Mouse (Mus musculus) neural tube, embryonic 12.5 days (tissue): ENCODE data around the gene Kcnd1. TPM values are rescaled to one million over a fixed set of nuclear protein-coding genes. Genes with fewer than 3 reads are reported as not detected.

Experiments
- ATAC-seq: fragments of 200-750 bp; cut with Nextera tagmentation; 2 replicates; pipeline ENCODE4 v1.8.0; 2017; ENCODE audit warnings: low read depth, mild to moderate bottlenecking, moderate TSS enrichment, moderate library complexity; ENCODE audit not compliant: low FRiP score
- H3K27ac ChIP-seq: fragments of 300-500 bp; sonication (generic); 2 replicates; pipeline ENCODE4 v1.5.1; 2016
- H3K27me3 ChIP-seq: fragments of 300-500 bp; sonication (generic); replicated peaks from 2 replicates; pipeline ENCODE4 v1.6.1; 2016; ENCODE audit warnings: mild to moderate bottlenecking
- H3K36me3 ChIP-seq: fragments of 300-500 bp; sonication (generic); 2 replicates; pipeline ENCODE4 v1.6.1; 2016; ENCODE audit warnings: mild to moderate bottlenecking
- H3K4me1 ChIP-seq: fragments of 300-500 bp; sonication (generic); 2 replicates; pipeline ENCODE4 v1.6.1; 2016
- H3K4me2 ChIP-seq: fragments of 300-500 bp; sonication (generic); replicated peaks from 2 replicates; pipeline ENCODE4 v1.6.1; 2016; ENCODE audit warnings: mild to moderate bottlenecking
- H3K4me3 ChIP-seq: fragments of 300-500 bp; sonication (generic); 2 replicates; pipeline ENCODE4 v1.5.1; 2016
- H3K9ac ChIP-seq: fragments of 300-500 bp; sonication (generic); 2 replicates; pipeline ENCODE4 v1.6.1; 2016; ENCODE audit warnings: mild to moderate bottlenecking
- H3K9me3 ChIP-seq: fragments of 300-500 bp; sonication (generic); 2 replicates; pipeline ENCODE4 v1.6.1; 2016; ENCODE audit warnings: mild to moderate bottlenecking
- WGBS: fragments of 180-500 bp; shearing (Covaris S2); methylation state at CpG from one replicate; pipeline ENCODE4 v1.1.7; 2016; 5-methylcytosine and 5-hydroxymethylcytosine counted together
- microRNA counts: library from miRNA; unstranded; fragments of <30 nt; microRNA quantifications from one replicate; lab custom pipeline; 2017
- microRNA-seq: library from miRNA; unstranded; fragments of <30 nt; microRNA quantifications from one replicate; pipeline ENCODE4, GENCODE M21; 2017
- polyA plus RNA-seq: library from polyadenylated mRNA; unstranded; fragments of >200 nt; fragmentation: Nextera tagmentation; extraction: Ambion mirVana; gene quantifications from 2 replicates; pipeline ENCODE4 v1.2.1, GENCODE M21; 2016

The Kcnd1 gene
- polyA plus RNA-seq, 1 experiment from 2014 or later, result 2.3 TPM

- no peak overlapping the region for H3K27ac ChIP-seq
- WGBS, result 79% methylated on average over 2 of the region's 2 CpGs
- ATAC-seq, result no peak
- H3K9ac ChIP-seq, result no peak overlapping the region
- H3K27me3 ChIP-seq, result no peaks in the 10 kb centered on the region
- no peaks in the 10 kb centered on the region for H3K4me1 ChIP-seq
- no peak overlapping the region for H3K4me2 ChIP-seq
- no peaks in the 10 kb centered on the region for H3K9me3 ChIP-seq
- no peak overlapping the region for H3K4me3 ChIP-seq
- H3K36me3 ChIP-seq, result peaks cover 9% of the 10 kb centered on the region
Observed at GRCm38 (mm10) chrX:7865343-7865742, 43.3 kb downstream of the Kcnd1 start.

DNA sequence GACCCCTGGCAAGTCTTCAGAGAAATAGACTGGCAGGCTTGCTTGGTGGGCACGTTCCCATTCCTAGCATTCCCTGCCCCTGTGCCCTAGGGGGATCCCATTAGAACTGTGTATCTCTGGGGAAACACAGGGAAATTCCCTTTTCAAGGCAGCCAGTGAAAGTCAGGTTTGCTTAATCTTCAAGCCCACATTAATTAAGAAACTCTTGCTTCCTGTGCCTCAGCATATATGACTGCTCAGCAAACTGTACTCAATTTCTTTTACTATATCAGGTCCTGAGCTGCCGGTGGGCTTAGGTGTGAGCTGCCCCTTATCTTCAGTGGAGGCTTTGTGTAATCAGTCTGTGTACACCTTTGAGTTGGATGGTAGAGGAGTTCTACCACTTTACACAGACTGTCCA lies 43.7 kb downstream of the Kcnd1 start:
- H3K4me2 ChIP-seq, result no peak overlapping the region
- ATAC-seq, result no peak
- no peaks in the 10 kb centered on the region for H3K4me1 ChIP-seq
- peaks cover 9% of the 10 kb centered on the region for H3K36me3 ChIP-seq
- H3K4me3 ChIP-seq, result no peak overlapping the region
- H3K27ac ChIP-seq, result no peak overlapping the region
- WGBS, result 73% methylated on average over 2 of the region's 2 CpGs
- no peaks in the 10 kb centered on the region for H3K27me3 ChIP-seq
- no peak overlapping the region for H3K9ac ChIP-seq
- no peaks in the 10 kb centered on the region for H3K9me3 ChIP-seq

DNA sequence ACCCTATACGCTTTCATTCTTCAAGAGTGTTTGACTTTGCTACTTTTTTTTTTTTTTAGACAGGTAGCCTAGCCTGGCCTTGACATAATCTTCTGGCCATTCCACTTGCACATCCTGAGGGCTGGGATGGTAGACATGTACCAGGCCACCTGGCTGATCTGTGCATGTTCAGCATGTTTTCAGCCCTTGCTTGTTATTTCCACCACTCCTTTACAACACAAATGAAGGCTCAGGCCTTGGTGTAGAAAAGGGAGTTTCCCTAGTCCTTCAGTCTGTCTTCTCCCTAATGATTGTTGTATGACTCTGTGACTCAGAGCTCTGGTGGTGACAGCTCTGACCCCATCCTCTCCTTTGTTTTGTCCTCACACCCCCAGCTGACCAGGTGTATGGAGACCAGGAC lies 45.1 kb downstream of the Kcnd1 start:
- Histone ChIP-seq H3K9me3 (no peaks in the 10 kb centered on the region), H3K4me1 (no peaks in the 10 kb centered on the region), H3K36me3 (peaks cover 14% of the 10 kb centered on the region), H3K9ac (no peak overlapping the region), H3K27ac (no peak overlapping the region), H3K4me2 (no peak overlapping the region), H3K4me3 (no peak overlapping the region), H3K27me3 (no peaks in the 10 kb centered on the region)
- WGBS, result 94% methylated on average over 1 of the region's 1 CpGs
- no peak for ATAC-seq

GRCm38 (mm10) chrX:7868506-7868905 lies 46.4 kb downstream of the Kcnd1 start:
- H3K4me1 ChIP-seq, result no peaks in the 10 kb centered on the region
- 48% methylated on average over 2 of the region's 2 CpGs for WGBS

GRCm38 (mm10) chrX:7869826-7870225 lies 47.7 kb downstream of the Kcnd1 start:
- WGBS, result 43% methylated on average over 3 of the region's 3 CpGs
- ATAC-seq, result no peak

More at GRCm38 (mm10) chrX:7868506-7868905, 46.4 kb downstream of the Kcnd1 start:
- Histone ChIP-seq H3K4me2 (no peak overlapping the region), H3K4me3 (no peak overlapping the region), H3K36me3 (peaks cover 18% of the 10 kb centered on the region), H3K27me3 (no peaks in the 10 kb centered on the region), H3K9ac (no peak overlapping the region), H3K9me3 (no peaks in the 10 kb centered on the region), H3K27ac (no peak overlapping the region)
- ATAC-seq, result no peak

GRCm38 (mm10) chrX:7878007-7878419 lies 55.9 kb downstream of the Kcnd1 start, which contains the start of gene Pim2:
Gene Pim2, plus strand, starts transcription at chrX:7878262.
- 15% methylated on average over 38 of the region's 38 CpGs for WGBS
- peak; percentile 89 for ATAC-seq
- Histone ChIP-seq H3K9me3 (no peaks in the 10 kb centered on the region), H3K27me3 (no peaks in the 10 kb centered on the region), H3K4me3 (peak within 1 kb of the TSS; percentile 41), H3K4me1 (0 out of 2 replicates have a peak, but pooled peaks cover 7% of the 10 kb centered on the region), H3K9ac (peak within 1 kb of the TSS; percentile 47; the same call in 1 of the 2 replicates), H3K4me2 (peak within 1 kb of the TSS; percentile 79), H3K27ac (no peak within 1 kb of the TSS), H3K36me3 (peaks cover 11% of the 10 kb centered on the region; the same call in 1 of the 2 replicates)

More at GRCm38 (mm10) chrX:7869826-7870225, 47.7 kb downstream of the Kcnd1 start:
- Histone ChIP-seq H3K27ac (no peak overlapping the region), H3K27me3 (no peaks in the 10 kb centered on the region), H3K4me3 (no peak overlapping the region), H3K4me2 (no peak overlapping the region), H3K4me1 (no peaks in the 10 kb centered on the region), H3K9me3 (no peaks in the 10 kb centered on the region), H3K9ac (no peak overlapping the region), H3K36me3 (peaks cover 25% of the 10 kb centered on the region)

- peak; percentile 22 for ATAC-seq
- H3K4me3 ChIP-seq, result peak overlapping the region; percentile 41
- H3K9me3 ChIP-seq, result no peaks in the 10 kb centered on the region
- 15% methylated on average over 21 of the region's 21 CpGs for WGBS
- peak overlapping the region; percentile 79 for H3K4me2 ChIP-seq
- H3K9ac ChIP-seq, result peak overlapping the region; percentile 47; the same call in 1 of the 2 replicates
- peaks cover 7% of the 10 kb centered on the region; the same call in 1 of the 2 replicates for H3K36me3 ChIP-seq
- H3K27me3 ChIP-seq, result no peaks in the 10 kb centered on the region
- H3K27ac ChIP-seq, result no peak overlapping the region
- 0 out of 2 replicates have a peak, but pooled peaks cover 7% of the 10 kb centered on the region for H3K4me1 ChIP-seq
Observed at GRCm38 (mm10) chrX:7878495-7878894, 56.4 kb downstream of the Kcnd1 start.

DNA sequence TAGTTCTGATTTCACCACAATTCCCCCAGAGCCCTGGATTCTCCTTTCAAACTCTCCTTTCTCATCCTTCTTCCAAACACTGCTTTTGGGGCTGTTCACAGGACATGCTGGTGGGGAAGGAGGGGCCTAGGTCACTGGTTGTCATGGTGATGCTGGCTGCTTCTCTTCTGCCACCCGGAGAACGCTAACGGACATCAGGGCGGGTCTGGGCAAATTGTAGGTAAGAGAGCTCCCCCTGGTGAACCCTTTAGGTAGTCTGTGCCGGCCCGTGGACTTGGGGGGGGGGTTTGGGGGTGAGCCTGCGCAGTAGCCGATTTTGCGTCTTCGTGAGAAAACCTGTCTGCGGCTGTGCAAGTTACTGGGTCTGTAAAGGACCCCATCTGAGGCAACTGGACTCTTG lies 57.7 kb downstream of the Kcnd1 start:
- H3K4me2 ChIP-seq, result peak overlapping the region; percentile 44
- H3K36me3 ChIP-seq, result no peaks in the 10 kb centered on the region
- no peaks in the 10 kb centered on the region; the same call in 1 of the 2 replicates for H3K9me3 ChIP-seq
- H3K9ac ChIP-seq, result no peak overlapping the region
- WGBS, result 17% methylated on average over 11 of the region's 11 CpGs
- ATAC-seq, result peak; percentile 36; the same call in 1 of the 2 replicates
- 0 out of 2 replicates have a peak, but pooled peaks cover 7% of the 10 kb centered on the region for H3K4me1 ChIP-seq
- no peak overlapping the region for H3K27ac ChIP-seq
- H3K4me3 ChIP-seq, result no peak overlapping the region
- H3K27me3 ChIP-seq, result no peaks in the 10 kb centered on the region

DNA sequence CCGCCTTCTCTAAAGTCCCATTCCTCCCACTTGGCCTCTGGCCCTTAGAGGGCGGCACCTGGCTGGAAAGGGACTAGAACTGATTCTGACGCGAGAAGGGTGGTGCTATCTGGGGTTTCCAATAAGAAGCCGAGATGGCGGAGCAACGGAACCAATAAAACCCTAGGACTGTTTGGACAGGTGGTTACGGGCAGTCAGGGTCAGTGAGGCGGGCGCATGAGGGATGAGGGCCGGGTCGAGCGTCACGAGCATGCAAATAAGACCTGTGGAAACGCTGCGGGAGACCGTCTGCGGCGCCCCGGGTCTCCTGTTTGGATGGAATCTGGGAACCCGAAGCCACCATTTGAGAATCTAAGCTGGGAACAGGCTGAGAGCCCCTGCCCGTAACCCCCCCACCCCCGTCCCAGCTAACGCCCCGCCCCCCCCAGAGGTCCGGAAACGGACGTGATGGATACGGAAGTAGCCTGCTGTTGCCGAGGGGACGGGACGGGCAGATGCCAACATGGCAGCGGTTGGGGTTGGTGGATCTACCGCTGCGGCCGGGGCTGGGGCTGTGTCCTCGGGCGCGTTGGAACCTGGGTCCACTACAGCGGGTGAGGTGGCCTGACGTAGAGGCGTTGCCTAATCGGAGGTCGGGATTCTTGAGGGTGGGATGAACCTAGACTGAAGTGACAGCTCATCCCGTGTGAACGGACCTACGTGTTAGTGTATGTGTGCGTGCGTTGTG lies 61.9 kb downstream of the Kcnd1 start, which contains the start of gene Slc35a2:
TSS of gene Slc35a2 (plus strand) at position 188 of the 727 bp plus-strand sequence.
- peak; percentile 83 for ATAC-seq
- WGBS, result 12% methylated on average over 49 of the region's 49 CpGs
- H3K9me3 ChIP-seq, result no peaks in the 10 kb centered on the region; the same call in 1 of the 2 replicates

More for the DNA sequence above, 61.9 kb downstream of the Kcnd1 start, which contains the start of gene Slc35a2:
- Histone ChIP-seq H3K27me3 (no peaks in the 10 kb centered on the region), H3K4me3 (peak within 1 kb of the TSS; percentile 58), H3K36me3 (no peaks in the 10 kb centered on the region), H3K4me2 (peak within 1 kb of the TSS; percentile 64), H3K27ac (no peak within 1 kb of the TSS), H3K4me1 (0 out of 2 replicates have a peak, but pooled peaks cover 3% of the 10 kb centered on the region), H3K9ac (peak within 1 kb of the TSS; percentile 44)

MicroRNAs encoded within 50 kb of the gene (microRNA counts, 519-probe panel; counts per million panel counts)
- 4,223 counts per million, percentile 77 among the panel's probes with 10 or more counts for microRNA mmu-miR-1198 (lab: Ali Mortazavi, UCI)

Small RNAs within 50 kb of the gene (microRNA-seq; reads per million reads assigned to microRNA genes)
- gene Mir1198, result 33.9 reads per million, percentile 37 among the genes with 10 or more reads in this experiment

Other genes with a start within 250 kb of the Kcnd1 start
- 0.06 and 0.09 TPM in 2 replicates for gene Foxp3, start 248.6 kb upstream of the Kcnd1 start, polyA plus RNA-seq
- 4.6 and 5.3 TPM in 2 replicates for gene Ppp1r3f, start 248.0 kb upstream of the Kcnd1 start, polyA plus RNA-seq
- gene Ccdc22, start 216.8 kb upstream of the Kcnd1 start, polyA plus RNA-seq, result 30.2 and 30.6 TPM in 2 replicates
- 0.47 TPM in 1 of 2 replicates, not detected in the other for gene Cacna1f, start 215.2 kb upstream of the Kcnd1 start, polyA plus RNA-seq
- 62.2 and 71.0 TPM in 2 replicates for gene Syp, start 183.8 kb upstream of the Kcnd1 start, polyA plus RNA-seq
- 2.4 and 3.0 TPM in 2 replicates for gene Prickle3, start 165.0 kb upstream of the Kcnd1 start, polyA plus RNA-seq
- 31.2 and 34.6 TPM in 2 replicates for gene Plp2, start 150.9 kb upstream of the Kcnd1 start, polyA plus RNA-seq
- gene Magix, start 141.0 kb upstream of the Kcnd1 start, polyA plus RNA-seq, result 0.09 TPM in 1 of 2 replicates, not detected in the other
- 44.1 and 46.6 TPM in 2 replicates for gene Gpkow, start 125.2 kb upstream of the Kcnd1 start, polyA plus RNA-seq
- gene Wdr45, start 108.0 kb upstream of the Kcnd1 start, polyA plus RNA-seq, result 26.2 and 27.8 TPM in 2 replicates
- not detected in 2 replicates for gene Gm45208, start 100.0 kb upstream of the Kcnd1 start, polyA plus RNA-seq
- gene Praf2, start 93.8 kb upstream of the Kcnd1 start, polyA plus RNA-seq, result 89.2 and 93.6 TPM in 2 replicates
- gene Ccdc120, start 71.4 kb upstream of the Kcnd1 start, polyA plus RNA-seq, result 34.8 and 38.7 TPM in 2 replicates
- 32.9 and 35.5 TPM in 2 replicates for gene Tfe3, start 59.7 kb upstream of the Kcnd1 start, polyA plus RNA-seq
- 73.3 and 81.4 TPM in 2 replicates for gene Gripap1, start 32.5 kb upstream of the Kcnd1 start, polyA plus RNA-seq
- 68.6 and 72.3 TPM in 2 replicates for gene Otud5, start 19.1 kb downstream of the Kcnd1 start, polyA plus RNA-seq
- gene Pim2, start 56.0 kb downstream of the Kcnd1 start, polyA plus RNA-seq, result 9.3 and 12.8 TPM in 2 replicates
- 35.4 and 36.5 TPM in 2 replicates for gene Slc35a2, start 61.7 kb downstream of the Kcnd1 start, polyA plus RNA-seq
- 179 and 180 TPM in 2 replicates for gene Pqbp1, start 77.0 kb downstream of the Kcnd1 start, polyA plus RNA-seq
- 143 and 147 TPM in 2 replicates for gene Timm17b, start 77.1 kb downstream of the Kcnd1 start, polyA plus RNA-seq
- not detected in 2 replicates for gene Gm10491, start 85.5 kb downstream of the Kcnd1 start, polyA plus RNA-seq
- gene Gm10490, start 87.3 kb downstream of the Kcnd1 start, polyA plus RNA-seq, result not detected in 2 replicates
- gene Pcsk1n, start 97.5 kb downstream of the Kcnd1 start, polyA plus RNA-seq, result 137 and 142 TPM in 2 replicates
- not detected in 2 replicates for gene Eras, start 106.3 kb downstream of the Kcnd1 start, polyA plus RNA-seq
- 56.8 and 60.8 TPM in 2 replicates for gene Hdac6, start 125.6 kb downstream of the Kcnd1 start, polyA plus RNA-seq
- 1.2 and 1.5 TPM in 2 replicates for gene Gata1, start 155.8 kb downstream of the Kcnd1 start, polyA plus RNA-seq
- not detected in 2 replicates for gene Glod5, start 196.2 kb downstream of the Kcnd1 start, polyA plus RNA-seq